ENCODE assay signal across 8 mouse cellular contexts in the genomic region with DNA sequence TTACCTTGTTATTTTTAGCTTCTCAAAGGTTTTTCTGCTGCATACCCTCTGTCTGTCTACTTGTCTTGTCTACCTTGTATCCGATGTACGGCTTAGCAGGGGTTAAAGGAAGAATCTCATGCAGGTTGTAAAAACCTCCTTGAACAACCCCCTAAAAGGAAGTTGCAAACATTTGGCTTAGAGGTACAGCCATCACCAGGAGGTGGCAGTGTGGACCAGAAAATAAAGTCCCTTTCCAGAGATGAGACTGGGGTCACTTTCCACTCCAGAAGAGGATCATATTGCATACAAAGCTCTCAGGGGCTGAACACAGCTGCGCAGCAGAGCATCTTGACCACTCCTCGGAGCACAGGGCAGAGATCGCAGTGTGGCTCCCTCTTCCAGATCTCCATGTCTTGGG.
DNase-seq lines count a peak whose midpoint lies in the region; ATAC-seq lines count a peak whose summit lies in the region.

No protein-coding gene starts in this region.

- peak; percentile 85 for ATAC-seq in frontal cortex, adult (ENCODE audit: low TSS enrichment)

- DNase-seq in thymus, postnatal 0 days (ENCODE audit: low spot score) = peak; percentile 35
- DNase-seq in thymus, adult 18-20 months = no peak
- peak; percentile 6 for DNase-seq in cerebellum, adult 8-10 months
- DNase-seq in kidney, postnatal 4 days = peak; percentile 71 to 75
- DNase-seq in lung, postnatal 14 days = peak; percentile 58
- DNase-seq in right cerebral cortex, adult 2 months (ENCODE audit: low spot score in 2 of 2) = peak; percentile 53 to 68
- DNase-seq in c-Kit-positive CD71-positive TER-119-positive erythroid progenitor cells, embryonic 14.5 days (ENCODE audit: low spot score) = no peak

Comparison
In these comparisons a context has a peak if more than half of its experiments do, and no peak if none do; other contexts are left out.
1. DNase-seq: peak in thymus, postnatal 0 days (single experiment), cerebellum, adult 8-10 months (single experiment), kidney, postnatal 4 days (2 of 2), lung, postnatal 14 days (single experiment) and right cerebral cortex, adult 2 months (2 of 2); none in thymus, adult 18-20 months (0 of 2) and c-Kit-positive CD71-positive TER-119-positive erythroid progenitor cells, embryonic 14.5 days (single experiment).